Mouse (Mus musculus): ENCODE measurements around the gene Mybpc1.

Mybpc1 gene

DNA sequence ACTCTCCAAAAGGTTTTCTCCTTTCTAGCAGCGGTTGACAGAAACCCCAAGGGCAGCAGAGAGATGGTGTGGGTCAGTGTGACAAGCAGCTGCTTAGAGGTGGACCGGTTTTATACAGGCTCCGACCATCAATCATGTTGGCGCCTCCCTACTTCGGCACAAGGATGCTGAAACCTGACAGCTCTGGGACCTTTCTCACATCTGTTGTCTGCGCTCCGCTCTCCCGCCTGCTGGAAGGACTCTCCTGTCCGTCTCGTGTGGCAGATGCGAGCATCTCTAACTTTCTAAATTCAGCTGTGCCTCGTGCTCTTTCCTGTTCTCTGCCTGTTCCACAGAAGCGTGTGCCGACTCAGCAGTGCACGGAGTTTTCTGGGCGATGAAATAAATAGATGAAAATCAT lies at the start of gene Mybpc1:
TSS of gene Mybpc1 (minus strand) at position 210 of the 400 bp plus-strand sequence.
- DNase-seq (ENCODE audit: low read depth, low spot score) = peak; percentile 18

DNA sequence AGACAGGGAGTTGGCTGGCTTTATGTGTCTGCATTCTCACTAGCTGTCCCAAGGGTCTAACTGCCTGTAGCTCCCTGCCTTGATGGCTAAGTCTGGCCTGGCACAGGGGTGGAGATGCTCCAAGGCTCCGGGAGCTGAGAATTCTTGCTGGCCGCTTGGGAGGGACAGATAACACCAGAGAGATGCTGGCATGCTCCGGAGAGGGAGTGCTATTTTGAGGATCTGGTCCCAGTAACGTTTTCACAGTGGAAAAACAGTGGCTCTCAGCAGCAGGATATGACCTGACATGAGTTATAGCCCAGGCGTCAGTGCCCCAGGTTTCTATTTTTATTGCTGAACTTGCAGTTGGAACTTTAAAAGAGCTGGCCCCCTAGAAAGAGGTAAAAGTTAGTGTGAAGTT lies 40.5 kb upstream of the Mybpc1 start:
- DNase-seq (ENCODE audit: low read depth, low spot score) = no peak

DNA sequence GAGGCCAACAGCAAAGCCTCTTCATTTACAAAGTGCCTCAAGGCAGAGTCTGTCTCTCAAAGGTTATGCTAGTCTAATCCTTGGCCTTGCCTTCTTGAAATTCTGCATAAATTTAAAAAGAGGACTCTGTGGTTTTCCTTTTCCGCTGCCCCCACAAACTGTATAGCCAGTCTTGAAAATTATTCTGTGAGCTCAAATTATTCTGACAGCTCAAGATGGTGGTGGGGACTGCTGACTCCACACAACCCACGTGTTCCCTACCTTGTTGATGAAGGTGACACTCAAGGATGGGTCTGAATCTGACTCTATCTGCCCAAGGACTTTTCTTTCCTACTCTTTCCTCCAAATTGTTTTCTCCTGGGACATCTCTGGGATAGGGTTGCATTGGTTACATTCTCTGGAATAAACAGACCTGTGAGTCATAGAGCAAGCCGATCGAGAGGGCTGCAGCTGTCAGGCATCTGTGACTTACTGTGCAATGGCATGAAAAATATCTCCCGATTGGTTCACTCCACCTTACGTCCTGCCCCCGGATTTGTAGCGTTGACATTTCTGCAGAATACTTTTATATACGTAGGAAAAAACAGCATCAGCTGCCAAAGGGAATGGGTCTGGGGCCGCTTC lies 26.5 kb upstream of the Mybpc1 start:
- no peak for DNase-seq (ENCODE audit: low read depth, low spot score)

DNA sequence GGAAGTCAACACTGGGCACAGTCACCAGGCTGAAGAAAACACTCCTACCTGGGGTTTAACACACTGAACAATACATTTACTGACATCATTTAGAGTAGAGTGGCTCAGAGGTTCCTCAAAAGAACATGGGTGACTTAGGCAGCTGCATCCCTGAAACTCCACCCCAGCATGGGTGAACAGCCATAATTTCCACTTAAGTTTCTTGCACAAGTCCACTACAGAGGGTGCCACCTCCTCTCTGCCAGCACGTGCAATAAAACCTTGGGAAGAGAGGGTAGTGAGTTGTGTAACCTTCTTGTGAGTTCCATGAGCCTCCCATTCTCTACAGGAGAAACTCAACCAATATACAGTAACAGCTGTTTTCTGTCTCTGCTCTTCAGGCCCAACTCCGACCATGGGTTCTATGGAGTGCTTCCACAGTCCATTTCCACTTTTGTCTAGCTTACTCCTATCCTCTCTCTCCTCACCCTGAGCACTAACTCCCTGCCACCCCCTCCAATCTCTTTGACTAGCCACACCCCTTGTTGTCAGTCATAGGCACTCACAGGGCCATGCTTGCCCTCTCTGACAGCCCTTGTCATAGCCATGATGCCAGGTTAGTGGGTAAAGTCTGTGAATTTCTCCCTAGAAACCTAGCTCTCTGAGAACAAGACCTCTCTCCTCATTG lies 25.8 kb upstream of the Mybpc1 start:
- no peak for DNase-seq (ENCODE audit: low read depth, low spot score)

DNA sequence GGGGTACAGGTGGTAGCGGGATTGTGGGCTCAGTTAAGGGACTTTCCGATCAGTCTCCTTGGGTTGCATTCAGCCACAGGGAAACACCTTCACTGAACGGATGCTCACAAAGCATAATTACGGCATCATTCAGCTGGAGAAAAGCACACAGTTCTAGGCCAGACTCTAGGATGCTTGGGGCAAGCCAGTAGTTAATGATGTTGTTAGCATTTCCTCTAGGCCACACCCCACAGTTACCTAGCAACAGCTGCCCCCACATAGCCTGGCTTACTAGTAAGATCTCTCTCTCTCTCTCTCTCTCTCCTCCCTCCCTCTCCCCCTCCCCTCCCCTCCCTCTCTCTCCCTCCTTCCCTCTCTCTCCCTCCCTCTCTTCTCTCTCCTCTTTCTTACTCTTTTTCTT lies 22.1 kb upstream of the Mybpc1 start:
- DNase-seq (ENCODE audit: low read depth, low spot score) = peak; percentile 66

DNA sequence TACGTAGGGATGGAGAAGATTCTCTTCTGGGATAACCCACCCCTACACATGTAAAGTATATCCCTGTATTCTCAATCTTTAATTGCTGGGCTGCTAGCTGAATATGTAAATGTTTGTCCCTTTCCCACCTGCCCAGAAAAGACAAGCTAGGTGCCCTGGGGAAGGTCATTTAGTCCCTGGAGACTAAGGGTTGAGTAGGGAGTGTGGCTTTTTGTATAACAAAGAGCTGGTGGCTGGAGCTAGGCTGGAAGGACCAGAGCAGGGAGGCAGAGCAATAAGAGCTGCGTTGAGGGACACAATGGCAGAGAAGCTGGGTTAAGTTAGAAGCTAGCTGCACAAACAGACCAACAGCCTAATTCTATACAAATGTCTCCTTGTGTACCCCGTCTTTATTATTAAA lies 21.2 kb upstream of the Mybpc1 start:
- peak; percentile 81 for DNase-seq (ENCODE audit: low read depth, low spot score)

DNA sequence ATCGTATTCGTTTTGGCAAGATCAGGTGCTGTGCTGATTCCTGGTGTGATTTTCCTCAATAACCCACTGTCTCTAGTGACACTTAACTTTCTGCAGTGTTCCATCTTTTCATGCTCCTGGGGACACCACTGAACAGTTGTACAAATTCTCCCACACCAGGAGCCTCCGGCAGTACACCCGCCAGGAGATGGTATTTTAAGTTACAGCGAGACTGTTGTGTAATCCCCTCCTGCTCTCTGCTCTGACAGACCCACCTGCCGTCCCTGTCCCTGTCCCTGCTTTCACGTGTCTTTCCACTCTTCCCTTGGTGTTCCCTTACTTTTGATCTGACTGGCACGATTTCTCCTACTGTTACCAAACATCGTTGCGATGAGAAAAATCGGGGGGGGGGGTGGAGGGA lies 19.3 kb upstream of the Mybpc1 start:
- no peak for DNase-seq (ENCODE audit: low read depth, low spot score)

DNA sequence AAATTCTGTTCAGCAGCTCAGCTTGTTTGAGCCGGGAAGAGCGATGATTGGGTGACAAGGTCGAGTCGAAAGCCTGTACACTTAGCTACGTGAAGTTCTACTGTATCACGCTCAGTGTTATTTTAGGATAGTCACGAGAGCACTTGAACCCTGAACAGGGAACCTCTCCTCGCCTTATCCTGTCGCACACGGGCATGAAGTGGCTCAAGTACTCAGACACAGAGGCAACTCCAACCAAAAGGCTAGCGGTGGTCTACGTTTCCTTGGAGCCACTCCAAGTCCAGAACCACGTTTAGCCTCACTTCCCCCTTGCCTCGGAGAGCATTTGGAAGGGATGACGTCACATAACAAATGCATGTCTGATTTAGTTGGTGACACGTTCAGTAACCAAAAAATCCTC lies 17.7 kb upstream of the Mybpc1 start:
- no peak for DNase-seq (ENCODE audit: low read depth, low spot score)

DNA sequence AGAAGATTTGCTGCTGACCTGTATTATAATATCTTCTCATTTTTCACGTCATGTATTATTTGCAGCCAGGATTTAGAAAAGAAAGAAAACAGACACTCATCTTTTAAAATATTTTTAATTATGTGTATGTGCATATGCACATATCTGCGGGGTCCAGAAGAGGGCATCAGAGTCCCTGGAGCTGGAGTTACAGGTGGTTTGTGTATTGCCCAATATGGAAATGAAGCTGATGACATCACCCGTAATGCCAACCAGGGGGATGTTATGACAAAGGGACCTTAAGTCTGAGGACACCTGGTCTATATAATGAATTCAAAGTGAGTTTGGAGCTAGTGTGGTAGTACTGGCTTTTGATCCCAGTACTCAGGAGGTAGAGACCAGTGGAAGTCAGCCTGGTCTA lies 15.9 kb upstream of the Mybpc1 start:
- no peak for DNase-seq (ENCODE audit: low read depth, low spot score)

DNA sequence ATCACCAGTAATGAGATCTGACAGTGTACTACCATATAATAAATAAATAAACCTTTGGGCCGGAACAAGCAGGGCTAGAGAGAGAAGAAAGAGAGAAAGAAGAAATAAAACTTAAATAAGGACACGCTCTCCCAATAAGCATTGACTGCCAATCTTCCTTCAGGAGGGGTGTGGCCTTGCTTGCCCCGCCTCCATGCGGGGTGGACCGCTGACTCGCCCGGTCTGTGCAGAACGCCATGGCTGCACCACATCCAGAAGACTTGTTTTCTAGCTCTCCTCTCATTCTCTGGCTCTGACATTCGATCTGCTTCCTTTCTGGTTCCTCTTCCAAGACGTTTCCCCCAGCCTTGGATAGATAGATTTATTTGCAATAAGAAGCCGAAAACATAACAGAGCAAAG lies 8.1 kb upstream of the Mybpc1 start:
- peak; percentile 64 for DNase-seq (ENCODE audit: low read depth, low spot score)

DNA sequence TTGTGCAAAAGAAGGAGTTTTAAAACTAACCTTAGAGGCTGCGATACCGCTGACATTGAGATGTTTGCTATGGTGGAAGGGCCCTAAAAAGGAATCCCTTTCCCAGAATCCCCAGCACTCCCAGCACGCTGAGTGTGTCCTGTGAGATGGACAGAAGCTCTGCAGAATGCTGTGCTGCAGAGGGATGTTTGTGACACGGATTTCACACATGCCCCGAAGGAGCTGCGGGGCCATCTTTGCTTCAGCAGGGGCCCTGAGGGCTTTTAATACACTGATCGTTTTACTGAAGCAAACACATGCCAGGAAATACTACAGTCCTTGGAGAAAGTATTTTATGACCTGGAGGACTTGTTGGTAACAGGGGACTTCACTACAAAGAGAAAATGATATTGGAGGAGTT lies 1.7 kb upstream of the Mybpc1 start:
- DNase-seq (ENCODE audit: low read depth, low spot score) = no peak

DNA sequence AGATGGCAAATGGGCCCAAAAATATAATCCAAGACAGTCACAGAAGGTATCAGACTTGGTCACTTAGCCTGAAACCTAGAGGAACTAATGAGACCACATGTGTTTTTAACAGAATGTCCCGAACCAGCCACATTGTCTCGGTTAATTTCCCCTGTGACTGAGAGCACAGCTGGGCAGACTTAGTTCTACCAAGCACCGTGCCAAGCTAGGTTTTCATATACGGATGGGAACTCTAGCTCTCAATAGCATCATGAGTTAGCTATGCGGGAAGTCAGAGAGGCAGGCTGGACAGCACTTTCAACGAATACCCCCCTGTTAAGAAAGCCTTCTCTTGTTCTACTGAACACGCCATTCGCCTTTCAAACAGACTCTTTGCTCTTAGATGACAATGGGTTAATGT lies 1.1 kb upstream of the Mybpc1 start:
- no peak for DNase-seq (ENCODE audit: low read depth, low spot score)

DNA sequence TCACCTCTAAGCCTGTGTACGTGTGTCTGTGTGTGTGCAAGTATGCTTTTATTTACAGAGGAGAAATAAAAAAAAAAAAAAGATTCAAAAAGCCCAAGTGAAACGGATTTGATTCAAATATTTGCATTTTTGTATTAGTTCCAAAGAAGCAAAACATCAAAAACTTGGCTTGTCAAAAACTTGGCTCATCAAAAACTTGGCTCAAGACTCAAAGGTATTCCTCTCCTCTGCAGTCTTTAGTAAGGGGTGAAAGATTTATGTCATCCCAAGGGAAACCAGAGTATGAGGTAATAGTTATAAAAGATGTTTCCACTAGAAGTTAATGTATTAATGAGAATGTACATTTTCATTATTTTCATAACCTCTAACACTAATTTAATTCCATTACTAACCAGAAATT lies 1.2 kb downstream of the Mybpc1 start:
- no peak for DNase-seq (ENCODE audit: low read depth, low spot score)

DNA sequence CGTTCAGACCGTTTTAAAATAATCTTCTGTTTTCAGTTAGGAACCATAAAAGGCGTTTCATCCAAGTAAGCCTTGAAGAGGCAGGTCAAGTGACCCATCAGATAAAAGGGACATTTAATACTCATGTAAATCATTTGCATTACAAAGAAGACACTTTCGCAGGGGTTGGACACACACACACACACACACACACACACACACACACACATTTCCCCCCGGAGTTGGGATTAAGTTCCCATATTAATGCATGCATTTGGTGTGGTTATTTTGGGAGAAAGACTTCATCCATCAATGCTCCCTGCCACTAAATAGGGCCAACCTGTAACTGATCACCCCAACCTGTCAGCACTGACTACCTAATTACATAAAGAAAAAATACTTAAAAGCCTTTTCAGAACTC lies 1.7 kb downstream of the Mybpc1 start:
- DNase-seq (ENCODE audit: low read depth, low spot score) = no peak

DNA sequence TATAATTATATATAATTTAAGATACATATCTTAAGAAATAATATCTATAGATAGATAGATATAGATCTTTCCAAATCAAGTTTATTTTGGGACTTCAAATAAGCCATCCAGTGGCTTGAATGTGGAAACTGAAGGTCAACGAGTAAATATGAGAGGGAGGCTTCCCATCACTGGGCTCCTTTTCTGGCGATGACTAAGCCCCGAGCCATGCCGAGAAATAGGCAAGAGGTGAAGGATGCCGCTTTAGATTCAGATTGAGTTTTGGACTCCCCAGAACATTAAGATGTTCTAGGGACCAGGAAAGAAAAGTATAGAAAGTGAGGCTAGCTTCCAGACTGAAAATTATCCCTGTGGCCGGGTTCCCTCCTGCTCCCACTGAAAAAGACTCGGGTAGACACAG lies 4.4 kb downstream of the Mybpc1 start:
- no peak for DNase-seq (ENCODE audit: low read depth, low spot score)

DNA sequence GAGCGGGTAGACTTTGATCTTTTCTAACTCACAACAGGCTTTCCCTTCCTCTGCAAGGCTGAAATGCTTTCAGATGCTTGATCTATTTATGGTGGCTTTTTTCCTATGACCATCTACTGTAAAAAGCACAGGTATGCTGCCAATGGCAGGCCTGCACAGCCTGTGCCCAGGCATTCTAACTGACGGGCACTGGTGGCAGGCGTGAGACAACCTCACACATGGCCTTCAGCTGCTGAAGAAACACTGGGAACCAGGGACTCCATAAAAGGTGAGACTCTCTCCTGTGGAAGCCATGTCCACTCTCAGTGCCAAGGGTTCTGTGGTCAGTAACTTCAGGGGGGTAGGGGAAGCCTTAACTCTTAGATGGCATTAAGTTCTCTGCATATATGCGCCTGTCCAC lies 12.6 kb downstream of the Mybpc1 start:
- DNase-seq (ENCODE audit: low read depth, low spot score) = no peak

DNA sequence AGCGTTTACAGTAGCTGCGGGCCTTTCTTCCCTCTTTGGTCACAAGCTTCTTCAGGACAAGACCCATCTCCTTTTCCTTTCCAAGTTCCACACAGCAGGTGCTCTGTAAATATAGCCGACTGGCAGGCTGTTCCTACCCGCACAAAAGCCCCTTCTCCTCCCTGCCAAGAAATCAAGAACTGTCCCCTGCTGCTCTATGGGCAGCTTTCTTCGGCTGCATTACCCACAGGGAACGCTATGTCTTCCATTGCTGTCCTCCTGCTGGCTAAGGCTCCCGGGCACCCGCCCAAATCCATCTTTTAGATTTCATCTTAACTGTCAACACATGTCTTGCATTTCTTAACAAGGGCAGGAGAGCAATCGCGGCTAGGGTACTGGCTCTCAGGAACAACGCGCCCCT lies 13.9 kb downstream of the Mybpc1 start:
- DNase-seq (ENCODE audit: low read depth, low spot score) = no peak

DNA sequence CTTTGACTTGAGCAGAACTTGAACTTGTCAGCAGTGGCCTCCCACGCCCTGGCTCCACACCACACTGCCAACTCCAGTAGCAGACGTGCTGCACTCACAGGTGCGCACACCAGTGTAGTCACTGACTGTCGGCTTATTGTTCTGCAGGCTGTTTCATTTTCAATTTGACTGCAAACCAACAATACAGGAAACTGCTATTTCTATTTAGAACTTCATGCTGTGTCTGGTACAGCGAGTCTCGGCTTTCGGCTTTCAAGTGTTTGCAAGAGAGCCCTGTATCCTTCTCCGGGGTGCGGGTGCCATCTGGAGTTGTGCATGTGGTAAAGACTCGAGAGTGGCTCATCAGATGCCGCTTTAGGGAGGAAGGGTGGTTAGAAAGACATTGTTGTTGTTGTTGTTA lies 20.5 kb downstream of the Mybpc1 start:
- no peak for DNase-seq (ENCODE audit: low read depth, low spot score)

DNA sequence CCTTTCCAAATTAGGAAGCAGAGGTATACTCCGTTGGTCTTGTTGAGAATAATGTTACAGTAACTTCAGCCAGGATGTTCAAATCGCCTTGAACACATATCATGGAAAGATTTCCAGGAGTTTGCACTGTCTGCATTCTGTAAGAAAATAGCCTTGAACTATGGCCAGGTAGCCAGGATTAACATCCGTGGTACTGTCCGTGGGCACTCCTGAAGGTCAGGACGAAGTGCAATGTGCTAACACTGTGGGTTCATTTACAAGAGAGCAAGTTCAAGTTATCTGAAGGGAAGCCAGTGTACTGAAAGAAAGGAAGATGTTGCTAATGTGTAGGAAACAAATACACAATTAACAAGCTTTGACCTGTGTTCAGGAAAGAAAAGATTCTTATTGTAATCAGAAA lies 24.2 kb downstream of the Mybpc1 start:
- no peak for DNase-seq (ENCODE audit: low read depth, low spot score)

DNA sequence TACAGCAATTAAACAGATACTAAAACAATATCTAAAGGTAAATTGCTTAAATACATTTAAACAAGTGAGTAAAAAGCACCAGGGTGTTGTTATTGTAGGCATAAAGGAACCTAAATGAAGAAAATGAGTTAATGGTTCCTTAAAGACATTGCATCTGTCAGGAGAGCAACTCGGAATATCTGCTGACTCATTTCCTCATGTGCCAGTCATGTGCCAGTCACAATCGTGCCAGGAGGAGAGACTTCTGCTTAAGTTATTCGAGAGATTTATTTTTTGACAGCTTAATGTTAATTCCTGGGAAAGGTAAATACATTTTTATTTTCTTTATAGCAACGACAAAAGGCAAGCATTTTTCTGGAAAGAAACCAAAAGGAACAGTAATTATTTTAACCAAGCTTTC lies 26.3 kb downstream of the Mybpc1 start:
- no peak for DNase-seq (ENCODE audit: low read depth, low spot score)

DNA sequence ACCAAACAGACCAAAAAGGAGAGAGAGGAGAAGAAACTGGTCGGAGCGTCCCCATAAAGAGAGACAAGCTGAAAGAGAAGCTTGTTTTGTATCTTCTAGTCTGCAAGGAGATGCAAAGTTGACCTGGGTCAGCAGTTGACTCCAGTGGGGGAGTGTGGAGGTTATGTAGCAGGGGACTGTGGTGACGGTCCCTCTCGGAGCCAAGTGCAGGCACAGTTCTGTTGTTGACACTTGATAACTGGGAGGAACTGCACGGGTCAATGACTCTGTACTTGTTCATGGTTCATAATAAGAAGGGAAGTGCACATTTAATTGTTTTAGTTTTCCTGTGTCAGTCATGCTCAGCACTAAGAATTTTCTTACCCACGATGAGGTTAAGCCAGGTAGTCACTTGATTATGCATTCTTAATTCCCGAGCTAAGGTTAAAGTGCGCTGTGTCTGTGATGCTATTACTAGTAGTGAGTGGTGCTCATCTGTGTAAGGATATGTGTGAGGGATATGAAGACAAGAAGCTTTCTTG lies 30.8 kb downstream of the Mybpc1 start:
- no peak for DNase-seq (ENCODE audit: low read depth, low spot score)

DNA sequence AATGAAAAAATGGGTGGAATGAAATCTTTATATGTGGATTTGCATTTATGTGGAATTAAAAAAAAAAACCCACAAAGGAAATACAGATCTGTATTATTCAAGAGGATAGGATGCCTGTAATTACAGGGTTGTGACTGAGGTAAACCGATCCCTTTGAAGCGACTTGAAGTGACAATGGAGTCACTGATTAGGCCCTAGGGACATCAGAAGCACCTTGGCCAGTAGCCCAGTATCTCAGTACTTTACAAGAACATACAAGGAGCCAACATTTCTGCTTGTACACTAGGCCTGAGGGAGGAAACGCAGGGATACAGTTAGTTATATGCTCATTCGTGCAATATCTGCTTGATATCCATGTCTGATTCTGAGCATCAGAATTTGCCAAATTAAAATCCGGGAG lies 32.8 kb downstream of the Mybpc1 start:
- DNase-seq (ENCODE audit: low read depth, low spot score) = no peak

DNA sequence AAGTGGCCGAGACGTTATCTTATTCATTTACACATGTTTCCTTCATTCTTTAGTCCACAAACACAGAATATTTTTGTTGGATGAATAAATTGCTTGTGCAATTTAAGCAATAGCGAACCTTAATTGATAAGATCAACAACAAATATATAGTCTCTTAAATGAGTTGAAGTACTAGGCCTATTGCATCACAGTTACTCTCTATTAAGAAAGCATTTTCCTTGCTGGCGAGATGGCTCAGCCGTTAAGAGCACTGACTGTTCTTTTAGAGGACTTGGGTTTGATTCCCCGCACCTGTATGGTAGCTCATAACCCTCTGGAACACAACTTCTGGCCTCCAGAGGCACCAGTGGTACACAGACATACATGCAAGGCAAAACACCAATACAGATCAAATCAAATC lies 47.9 kb downstream of the Mybpc1 start:
- DNase-seq (ENCODE audit: low read depth, low spot score) = no peak

DNA sequence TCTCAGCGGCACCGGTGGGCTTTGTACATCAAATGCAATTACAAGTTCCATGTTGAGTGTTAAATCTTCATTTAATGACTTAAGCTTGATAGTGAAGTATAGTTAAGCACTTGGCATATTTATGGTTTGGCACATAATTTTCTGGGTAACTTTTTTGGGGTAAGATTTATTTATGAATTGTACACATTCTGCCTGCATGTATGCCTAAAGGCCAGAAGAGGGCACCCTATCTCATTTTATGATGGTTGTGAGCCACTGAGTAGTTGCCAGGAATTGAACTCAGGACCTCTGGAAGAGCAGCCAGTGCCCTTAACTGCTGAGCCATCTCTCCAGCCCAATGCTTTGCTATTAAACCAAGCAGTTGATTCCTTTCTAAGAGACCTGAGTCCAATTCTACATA lies 52.2 kb downstream of the Mybpc1 start:
- DNase-seq (ENCODE audit: low read depth, low spot score) = peak; percentile 18

Measured in ZHBTc4 (cell line).